Mouse (Mus musculus): ENCODE measurements at regions not wholly inside any gene's neighbourhood (a gene's known extent, or its start where the extent isn't known, plus 50 kb on each side); places are given as distances from the start of the nearest gene placed in this dataset.

GRCm38 (mm10) chr9:98721381-98721780, 119.9 kb upstream of the Mrps22 start:
- no peak overlapping the region for H3K9ac ChIP-seq (ENCODE audit: low read depth, low read length)
- WGBS = 89% methylated on average over 5 of the region's 5 CpGs
- no peaks in the 10 kb centered on the region for H3K36me3 ChIP-seq (ENCODE audit: control insufficient read depth, insufficient read depth, low read length)
- H3K27ac ChIP-seq (ENCODE audit: low read depth, low read length) = no peak overlapping the region
- H3K4me1 ChIP-seq (ENCODE audit: control insufficient read depth, insufficient read depth, low read length) = no peaks in the 10 kb centered on the region; the same call in 1 of the 2 replicates
- H3K4me2 ChIP-seq (replicated peaks; ENCODE audit: low read depth, low read length) = no peak overlapping the region
- H3K9me3 ChIP-seq (ENCODE audit: control insufficient read depth, low read length) = no peaks in the 10 kb centered on the region
- no peak for ATAC-seq (ENCODE audit: low FRiP score, low TSS enrichment)
- no peaks in the 10 kb centered on the region for H3K27me3 ChIP-seq (ENCODE audit: control insufficient read depth, insufficient read depth, low read length)
- H3K4me3 ChIP-seq (ENCODE audit: low read length) = no peak overlapping the region

GRCm38 (mm10) chr9:98717701-98718270, 116.3 kb upstream of the Mrps22 start:
- no peaks in the 10 kb centered on the region for H3K27me3 ChIP-seq (ENCODE audit: control insufficient read depth, insufficient read depth, low read length)
- 80% methylated on average over 11 of the region's 11 CpGs for WGBS
- no peak overlapping the region for H3K4me3 ChIP-seq (ENCODE audit: low read length)
- no peaks in the 10 kb centered on the region for H3K9me3 ChIP-seq (ENCODE audit: control insufficient read depth, low read length)
- no peaks in the 10 kb centered on the region for H3K36me3 ChIP-seq (ENCODE audit: control insufficient read depth, insufficient read depth, low read length)
- no peaks in the 10 kb centered on the region; the same call in 1 of the 2 replicates for H3K4me1 ChIP-seq (ENCODE audit: control insufficient read depth, insufficient read depth, low read length)
- no peak for ATAC-seq (ENCODE audit: low FRiP score, low TSS enrichment)
- H3K9ac ChIP-seq (ENCODE audit: low read depth, low read length) = no peak overlapping the region
- no peak overlapping the region for H3K27ac ChIP-seq (ENCODE audit: low read depth, low read length)
- no peak overlapping the region for H3K4me2 ChIP-seq (replicated peaks; ENCODE audit: low read depth, low read length)

DNA sequence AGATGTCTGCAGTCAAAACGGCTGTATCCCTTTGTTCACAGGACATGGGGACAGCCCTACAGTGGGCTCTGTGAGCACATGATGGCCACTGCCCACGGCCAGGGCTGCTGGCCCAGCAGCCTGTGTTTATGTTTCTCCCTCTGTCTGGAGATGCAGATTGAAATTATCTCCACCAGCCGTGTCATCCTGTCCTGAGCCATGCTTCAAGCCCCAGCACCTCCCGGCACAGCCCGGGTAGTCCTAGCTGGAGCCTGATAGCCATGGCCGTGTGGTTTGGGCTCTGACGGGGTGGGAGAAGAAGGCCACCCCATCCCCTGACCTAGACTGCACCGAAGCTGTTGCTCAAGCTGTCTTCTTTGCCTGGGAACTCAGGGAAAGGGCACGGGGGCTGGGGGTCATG, 113.2 kb upstream of the Mrps22 start:
- H3K27me3 ChIP-seq (ENCODE audit: control insufficient read depth, insufficient read depth, low read length) = no peaks in the 10 kb centered on the region
- H3K27ac ChIP-seq (ENCODE audit: low read depth, low read length) = no peak overlapping the region
- 70% methylated on average over 9 of the region's 9 CpGs for WGBS
- H3K4me2 ChIP-seq (replicated peaks; ENCODE audit: low read depth, low read length) = no peak overlapping the region
- no peak overlapping the region for H3K9ac ChIP-seq (ENCODE audit: low read depth, low read length)
- H3K4me3 ChIP-seq (ENCODE audit: low read length) = no peak overlapping the region
- no peak for ATAC-seq (ENCODE audit: low FRiP score, low TSS enrichment)
- no peaks in the 10 kb centered on the region for H3K4me1 ChIP-seq (ENCODE audit: control insufficient read depth, insufficient read depth, low read length)
- H3K36me3 ChIP-seq (ENCODE audit: control insufficient read depth, insufficient read depth, low read length) = no peaks in the 10 kb centered on the region
- no peaks in the 10 kb centered on the region for H3K9me3 ChIP-seq (ENCODE audit: control insufficient read depth, low read length)

GRCm38 (mm10) chr9:98712826-98713225, 111.4 kb upstream of the Mrps22 start:
- 84% methylated on average over 7 of the region's 7 CpGs for WGBS
- Histone ChIP-seq H3K9ac (ENCODE audit: low read depth, low read length) (no peak overlapping the region), H3K36me3 (ENCODE audit: control insufficient read depth, insufficient read depth, low read length) (no peaks in the 10 kb centered on the region), H3K27ac (ENCODE audit: low read depth, low read length) (no peak overlapping the region), H3K27me3 (ENCODE audit: control insufficient read depth, insufficient read depth, low read length) (no peaks in the 10 kb centered on the region), H3K4me3 (ENCODE audit: low read length) (no peak overlapping the region), H3K4me1 (ENCODE audit: control insufficient read depth, insufficient read depth, low read length) (no peaks in the 10 kb centered on the region), H3K4me2 (replicated peaks; ENCODE audit: low read depth, low read length) (no peak overlapping the region), H3K9me3 (ENCODE audit: control insufficient read depth, low read length) (no peaks in the 10 kb centered on the region)
- ATAC-seq (ENCODE audit: low FRiP score, low TSS enrichment) = no peak

DNA sequence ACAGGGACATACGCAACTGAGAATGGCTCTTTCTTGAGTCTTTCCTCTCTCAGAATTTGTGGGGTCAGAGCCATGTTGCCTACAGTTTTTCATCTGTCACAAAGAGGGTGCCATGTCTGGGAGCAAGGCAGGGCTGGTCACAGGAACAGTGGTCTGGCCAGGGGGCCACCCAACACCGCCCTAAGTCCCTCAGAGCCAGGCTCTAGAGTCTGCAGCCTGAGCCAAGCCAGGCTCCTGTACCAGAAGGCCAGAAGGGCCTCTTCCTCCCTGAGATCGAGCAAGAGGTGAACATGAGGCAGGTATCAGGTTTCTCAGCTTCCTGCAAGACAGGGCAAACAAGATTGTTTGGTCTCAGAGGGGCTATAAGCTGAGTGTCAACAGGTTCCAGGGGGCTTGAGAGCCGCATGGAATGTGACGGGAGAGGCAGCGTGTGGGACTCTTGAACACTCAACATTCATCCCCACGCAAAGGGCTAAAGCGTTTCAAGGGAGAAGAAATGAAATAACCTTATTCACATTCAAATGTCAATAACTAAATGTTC, 110.6 kb upstream of the Mrps22 start:
- no peaks in the 10 kb centered on the region for H3K36me3 ChIP-seq (ENCODE audit: control insufficient read depth, insufficient read depth, low read length)
- H3K4me1 ChIP-seq (ENCODE audit: control insufficient read depth, insufficient read depth, low read length) = no peaks in the 10 kb centered on the region
- ATAC-seq (ENCODE audit: low FRiP score, low TSS enrichment) = no peak
- H3K27ac ChIP-seq (ENCODE audit: low read depth, low read length) = no peak overlapping the region
- no peaks in the 10 kb centered on the region for H3K27me3 ChIP-seq (ENCODE audit: control insufficient read depth, insufficient read depth, low read length)
- 52% methylated on average over 8 of the region's 8 CpGs for WGBS
- no peaks in the 10 kb centered on the region for H3K9me3 ChIP-seq (ENCODE audit: control insufficient read depth, low read length)
- H3K9ac ChIP-seq (ENCODE audit: low read depth, low read length) = no peak overlapping the region
- H3K4me3 ChIP-seq (ENCODE audit: low read length) = no peak overlapping the region
- H3K4me2 ChIP-seq (replicated peaks; ENCODE audit: low read depth, low read length) = no peak overlapping the region

DNA sequence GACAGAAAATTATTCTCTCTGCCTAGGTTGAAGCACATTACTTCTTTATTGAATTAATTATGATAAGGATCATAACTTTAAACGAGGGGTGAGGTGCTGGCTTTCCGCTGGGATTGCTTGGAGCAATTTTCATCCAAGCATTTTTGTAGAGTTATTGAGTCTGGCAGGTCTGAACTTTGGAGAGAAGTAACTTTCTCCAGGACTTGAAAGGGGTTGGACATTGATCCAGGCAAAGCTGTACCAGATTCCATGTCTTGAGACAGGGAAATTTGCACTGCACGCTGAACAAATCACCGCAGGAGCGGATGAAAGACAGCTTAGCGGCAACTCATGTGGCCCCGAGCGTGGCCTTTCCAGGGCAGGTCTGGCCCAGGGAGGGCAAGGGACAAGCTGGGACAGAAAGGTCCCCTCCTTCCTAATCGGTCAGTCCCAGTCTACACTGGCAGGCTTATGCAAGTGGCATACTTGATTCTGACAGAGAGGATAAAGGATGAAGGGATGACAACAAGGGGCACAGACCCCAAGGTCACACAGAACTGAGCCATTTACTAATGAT, 108.8 kb upstream of the Mrps22 start:
- H3K9ac ChIP-seq (ENCODE audit: low read depth, low read length) = no peak overlapping the region
- no peak overlapping the region for H3K4me2 ChIP-seq (replicated peaks; ENCODE audit: low read depth, low read length)
- no peaks in the 10 kb centered on the region for H3K9me3 ChIP-seq (ENCODE audit: control insufficient read depth, low read length)
- no peaks in the 10 kb centered on the region for H3K27me3 ChIP-seq (ENCODE audit: control insufficient read depth, insufficient read depth, low read length)
- WGBS = 59% methylated on average over 9 of the region's 9 CpGs
- no peaks in the 10 kb centered on the region for H3K36me3 ChIP-seq (ENCODE audit: control insufficient read depth, insufficient read depth, low read length)
- no peaks in the 10 kb centered on the region for H3K4me1 ChIP-seq (ENCODE audit: control insufficient read depth, insufficient read depth, low read length)
- no peak overlapping the region for H3K27ac ChIP-seq (ENCODE audit: low read depth, low read length)
- ATAC-seq (ENCODE audit: low FRiP score, low TSS enrichment) = no peak
- no peak overlapping the region for H3K4me3 ChIP-seq (ENCODE audit: low read length)

DNA sequence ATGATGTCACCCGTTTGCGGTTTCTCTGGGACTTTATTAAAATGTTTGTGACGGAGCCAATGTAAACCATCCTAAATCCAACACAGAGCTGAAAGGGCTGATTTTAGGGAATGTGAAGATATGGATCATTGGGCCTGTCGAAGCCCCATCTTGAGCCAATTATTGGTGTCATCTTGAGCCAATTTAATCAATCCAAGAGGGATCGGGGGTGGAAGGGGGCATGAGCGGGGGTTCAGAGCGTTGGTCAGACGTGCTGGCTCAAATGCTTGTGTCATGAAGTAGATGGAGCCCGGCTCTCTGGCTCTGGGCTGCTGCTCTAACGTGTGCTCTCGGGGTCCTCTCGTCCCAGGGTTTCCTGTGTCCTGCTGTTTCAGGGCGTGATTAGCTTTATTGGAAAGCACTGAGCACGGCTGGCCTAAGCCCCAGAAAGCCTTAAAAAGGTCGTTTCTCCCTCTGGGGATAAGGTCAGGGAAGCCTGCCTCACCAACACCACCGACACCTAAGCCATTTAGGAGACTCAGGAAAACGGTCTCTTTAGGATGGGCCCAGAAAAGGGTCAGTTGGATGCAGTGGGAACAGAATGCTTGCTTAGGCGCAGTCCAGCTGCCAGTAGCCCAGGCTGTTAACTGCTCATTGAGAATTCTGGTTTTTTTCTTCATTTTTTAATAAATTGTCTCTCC, 106.7 kb upstream of the Mrps22 start:
- Histone ChIP-seq H3K4me1 (ENCODE audit: control insufficient read depth, insufficient read depth, low read length) (no peaks in the 10 kb centered on the region), H3K4me2 (replicated peaks; ENCODE audit: low read depth, low read length) (no peak overlapping the region), H3K4me3 (ENCODE audit: low read length) (no peak overlapping the region), H3K27ac (ENCODE audit: low read depth, low read length) (no peak overlapping the region), H3K27me3 (ENCODE audit: control insufficient read depth, insufficient read depth, low read length) (no peaks in the 10 kb centered on the region; the same call in 1 of the 2 replicates), H3K9me3 (ENCODE audit: control insufficient read depth, low read length) (no peaks in the 10 kb centered on the region), H3K36me3 (ENCODE audit: control insufficient read depth, insufficient read depth, low read length) (no peaks in the 10 kb centered on the region), H3K9ac (ENCODE audit: low read depth, low read length) (no peak overlapping the region)
- ATAC-seq (ENCODE audit: low FRiP score, low TSS enrichment) = no peak
- 72% methylated on average over 18 of the region's 18 CpGs for WGBS

DNA sequence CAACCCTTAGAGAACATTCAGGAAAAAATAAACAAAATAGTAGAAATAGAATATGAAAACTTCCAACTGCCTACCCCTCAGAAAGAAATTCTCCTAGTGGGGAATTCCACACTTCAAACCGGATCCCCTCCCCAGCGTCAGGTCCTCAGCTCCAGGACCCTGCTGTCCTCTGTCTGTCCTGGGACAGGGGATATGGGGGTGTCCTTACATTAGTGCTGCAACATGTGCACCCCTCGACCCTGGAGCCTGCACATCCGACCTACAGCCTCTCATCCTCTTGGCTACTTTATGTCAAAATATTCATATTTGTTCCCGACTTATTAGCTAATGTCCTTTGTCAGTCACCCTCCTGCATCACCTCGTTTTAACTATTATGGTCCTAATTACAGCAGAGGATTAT, 106.0 kb upstream of the Mrps22 start:
- H3K4me3 ChIP-seq (ENCODE audit: low read length) = no peak overlapping the region
- WGBS = 86% methylated on average over 6 of the region's 6 CpGs

DNA sequence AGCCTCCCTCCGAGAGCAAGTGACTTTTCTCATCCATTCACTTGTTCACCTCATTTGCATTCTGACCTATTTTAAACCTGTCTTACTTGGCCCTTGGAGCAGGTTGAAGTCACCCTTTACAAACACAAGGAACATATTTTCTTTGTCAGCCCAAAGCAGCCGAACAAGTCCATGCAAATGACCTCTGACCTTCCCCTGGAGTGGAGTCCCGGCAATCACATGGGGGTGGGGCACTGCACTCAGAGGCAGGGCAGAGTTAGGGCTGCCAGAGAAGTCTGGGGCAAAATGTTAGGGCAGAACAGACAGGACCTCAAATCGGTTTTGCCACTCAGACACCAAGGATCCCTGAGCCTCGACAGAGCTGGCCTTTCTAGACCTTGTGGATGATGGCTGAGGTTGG, 102.7 kb upstream of the Mrps22 start:
- Histone ChIP-seq H3K9ac (ENCODE audit: low read depth, low read length) (no peak overlapping the region), H3K27ac (ENCODE audit: low read depth, low read length) (no peak overlapping the region), H3K4me1 (ENCODE audit: control insufficient read depth, insufficient read depth, low read length) (no peaks in the 10 kb centered on the region), H3K9me3 (ENCODE audit: control insufficient read depth, low read length) (no peaks in the 10 kb centered on the region), H3K4me2 (replicated peaks; ENCODE audit: low read depth, low read length) (no peak overlapping the region), H3K27me3 (ENCODE audit: control insufficient read depth, insufficient read depth, low read length) (no peaks in the 10 kb centered on the region; the same call in 1 of the 2 replicates), H3K36me3 (ENCODE audit: control insufficient read depth, insufficient read depth, low read length) (no peaks in the 10 kb centered on the region), H3K4me3 (ENCODE audit: low read length) (no peak overlapping the region)
- WGBS = 24% methylated on average over 5 of the region's 5 CpGs
- ATAC-seq (ENCODE audit: low FRiP score, low TSS enrichment) = no peak

More for the DNA sequence above, 106.0 kb upstream of the Mrps22 start:
- no peak overlapping the region for H3K27ac ChIP-seq (ENCODE audit: low read depth, low read length)
- H3K36me3 ChIP-seq (ENCODE audit: control insufficient read depth, insufficient read depth, low read length) = no peaks in the 10 kb centered on the region
- H3K9me3 ChIP-seq (ENCODE audit: control insufficient read depth, low read length) = no peaks in the 10 kb centered on the region
- no peaks in the 10 kb centered on the region; the same call in 1 of the 2 replicates for H3K27me3 ChIP-seq (ENCODE audit: control insufficient read depth, insufficient read depth, low read length)
- no peak overlapping the region for H3K9ac ChIP-seq (ENCODE audit: low read depth, low read length)
- no peak for ATAC-seq (ENCODE audit: low FRiP score, low TSS enrichment)
- no peaks in the 10 kb centered on the region for H3K4me1 ChIP-seq (ENCODE audit: control insufficient read depth, insufficient read depth, low read length)
- no peak overlapping the region for H3K4me2 ChIP-seq (replicated peaks; ENCODE audit: low read depth, low read length)
